Mouse (Mus musculus) testis, adult 2 months (tissue): ENCODE data around the gene Pam16.

Experiments
- CTCF ChIP-seq: fragments of 200-500 bp; IDR thresholded peaks from 2 replicates; pipeline ENCODE4 v1.5.1; 2012; ENCODE audit warnings: low read depth, mild to moderate bottlenecking, inconsistent platforms, low read length, moderate library complexity; ENCODE audit not compliant: control insufficient read depth, insufficient read depth, insufficient replicate concordance
- POLR2A ChIP-seq: fragments of 200-500 bp; IDR thresholded peaks from 2 replicates; pipeline ENCODE4 v1.6.1; 2012; ENCODE audit warnings: low read depth, mild to moderate bottlenecking, inconsistent platforms, low read length, moderate library complexity; ENCODE audit not compliant: control insufficient read depth

- TF ChIP-seq CTCF, result no peak
- 0 out of 2 replicates have a peak, but pooled peaks have one; percentile 31 for TF ChIP-seq POLR2A
Observed at GRCm38 (mm10) chr16:4586531-4587123, 38.2 kb downstream of the Pam16 start.
